Mouse (Mus musculus) heart, postnatal 0 days (tissue): ENCODE measurements around the gene Rcc1l.

Experiments
- CTCF ChIP-seq: IDR thresholded peaks from 2 replicates; pipeline ENCODE4 v1.5.1; 2016; ENCODE audit warnings: antibody characterized with exemption, control low read depth, low read depth
- EP300 ChIP-seq: IDR thresholded peaks from 2 replicates; pipeline ENCODE4 v1.6.1; 2016; ENCODE audit warnings: antibody characterized with exemption, low read depth

DNA sequence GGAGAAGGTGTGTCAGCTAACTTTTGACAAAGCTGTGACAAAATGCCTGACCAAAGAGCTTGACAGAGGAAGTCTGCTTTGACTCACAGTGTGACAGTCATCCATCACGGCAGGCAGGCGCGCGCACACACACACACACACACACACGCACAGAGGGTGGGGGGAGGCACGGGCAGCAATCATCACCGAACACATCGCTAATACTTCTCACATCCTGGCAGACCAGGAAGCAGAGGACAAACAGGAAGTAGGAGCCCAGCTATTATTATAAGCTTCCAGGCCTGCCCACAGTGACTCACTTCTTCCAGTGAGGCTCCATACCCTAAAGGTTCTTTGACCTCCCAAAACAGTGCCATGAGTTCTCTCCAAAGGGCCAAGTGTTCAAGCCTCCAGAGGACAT lies 70.7 kb downstream of the Rcc1l start:
- TF ChIP-seq EP300 (no peak), CTCF (no peak)
